Mouse (Mus musculus) lung, postnatal 0 days (tissue): ENCODE data around the gene Lhx4.

Experiments used
- CTCF ChIP-seq: IDR thresholded peaks from 2 replicates; pipeline ENCODE4 v1.5.1; 2016; ENCODE audit warnings: antibody characterized with exemption, mild to moderate bottlenecking
- EP300 ChIP-seq: IDR thresholded peaks from 2 replicates; pipeline ENCODE4 v1.6.1; 2016; ENCODE audit warnings: antibody characterized with exemption, mild to moderate bottlenecking, control low read depth

DNA sequence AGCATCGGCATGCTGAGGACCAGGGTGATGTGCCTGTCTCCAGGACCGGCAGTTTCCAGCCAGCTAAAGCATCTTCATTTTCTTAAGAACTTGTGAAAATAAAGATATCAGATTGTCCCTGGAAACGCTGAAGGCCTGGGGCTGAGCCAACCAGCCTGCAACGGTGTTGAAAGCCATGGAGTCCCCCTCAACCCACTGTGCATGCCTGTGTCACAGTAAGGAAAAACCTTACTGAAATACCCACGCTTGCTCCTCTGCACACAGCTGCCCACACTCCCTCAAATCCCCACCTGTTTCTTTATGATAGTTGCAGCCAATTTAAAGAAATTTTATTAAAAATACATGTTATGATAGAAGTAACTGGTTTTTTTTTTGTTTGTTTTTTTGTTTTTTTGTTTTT lies 95.2 kb downstream of the Lhx4 start:
- no peak for TF ChIP-seq CTCF
- TF ChIP-seq EP300: no peak
